Mouse (Mus musculus): Measurements from ENCODE around the gene Elovl6. TPM values are rescaled to one million over a fixed set of nuclear protein-coding genes. Genes with fewer than 3 reads are reported as not detected.

The Elovl6 gene
- 10 to 100 TPM; 37.7 to 86.6 (median 48.4) TPM for total RNA-seq (2022)

- peak; percentile 74 for DNase-seq
These were observed at the start of gene Elovl6 for GRCm38 (mm10) chr3:129532180-129532864. Gene Elovl6 (plus strand): TSS chr3:129532355.

GRCm38 (mm10) chr3:129488774-129489173, 43.4 kb upstream of the Elovl6 start:
- DNase-seq: no peak

GRCm38 (mm10) chr3:129494123-129494522, 38.0 kb upstream of the Elovl6 start:
- no peak for DNase-seq

- DNase-seq: no peak
These were observed 37.4 kb upstream of the Elovl6 start for GRCm38 (mm10) chr3:129494731-129495130.

- DNase-seq: no peak
These were observed 28.4 kb upstream of the Elovl6 start for GRCm38 (mm10) chr3:129503781-129504180.

- no peak for DNase-seq
These were observed 27.2 kb upstream of the Elovl6 start for GRCm38 (mm10) chr3:129504928-129505327.

GRCm38 (mm10) chr3:129507736-129508135, 24.4 kb upstream of the Elovl6 start:
- DNase-seq: no peak

GRCm38 (mm10) chr3:129508571-129508970, 23.6 kb upstream of the Elovl6 start:
- DNase-seq: no peak

- no peak for DNase-seq
These were observed 22.4 kb upstream of the Elovl6 start for GRCm38 (mm10) chr3:129509725-129510124.

- DNase-seq: no peak
These were observed 16.2 kb upstream of the Elovl6 start for GRCm38 (mm10) chr3:129515863-129516436.

GRCm38 (mm10) chr3:129520499-129520898, 11.7 kb upstream of the Elovl6 start:
- no peak for DNase-seq

- no peak for DNase-seq
These were observed 8.6 kb upstream of the Elovl6 start for GRCm38 (mm10) chr3:129523456-129524143.

- DNase-seq: no peak
These were observed 5.1 kb upstream of the Elovl6 start for GRCm38 (mm10) chr3:129527046-129527445.

- no peak for DNase-seq
These were observed 2.8 kb upstream of the Elovl6 start for GRCm38 (mm10) chr3:129529311-129529710.

GRCm38 (mm10) chr3:129530461-129530860, 1.7 kb upstream of the Elovl6 start:
- DNase-seq: no peak

- no peak for DNase-seq
These were observed 949 bp downstream of the Elovl6 start for GRCm38 (mm10) chr3:129532865-129533742.

GRCm38 (mm10) chr3:129533743-129534530, 1.8 kb downstream of the Elovl6 start:
- DNase-seq: peak; percentile 61

GRCm38 (mm10) chr3:129535444-129535843, 3.3 kb downstream of the Elovl6 start:
- DNase-seq: no peak

GRCm38 (mm10) chr3:129536109-129536508, 4.0 kb downstream of the Elovl6 start:
- peak; percentile 91 for DNase-seq

GRCm38 (mm10) chr3:129537954-129538353, 5.8 kb downstream of the Elovl6 start:
- no peak for DNase-seq

GRCm38 (mm10) chr3:129540882-129541281, 8.7 kb downstream of the Elovl6 start:
- no peak for DNase-seq

GRCm38 (mm10) chr3:129541456-129541855, 9.3 kb downstream of the Elovl6 start:
- no peak for DNase-seq
